Mouse (Mus musculus) skeletal muscle tissue, adult 2 months (tissue): ENCODE measurements around the gene Vmn1r76.

ENCODE experiments used
- DNase-seq: peaks from one replicate; pipeline ENCODE4 v3.0.0-alpha.2; 2012; ENCODE audit warnings: low read depth, low spot score

Gene Vmn1r76

GRCm38 (mm10) chr7:11938113-11938512 lies at the start of gene Vmn1r76:
TSS of gene Vmn1r76 (minus strand) at chr7:11938213.
- no peak for DNase-seq

GRCm38 (mm10) chr7:11972611-11973010 lies 34.6 kb upstream of the Vmn1r76 start:
- DNase-seq, result no peak

GRCm38 (mm10) chr7:11947991-11948390 lies 10.0 kb upstream of the Vmn1r76 start:
- DNase-seq, result no peak

- DNase-seq, result no peak
These were observed 63.7 kb downstream of the Vmn1r76 start, which contains the start of gene Vmn1r75 for GRCm38 (mm10) chr7:11874330-11874729. TSS of gene Vmn1r75 (plus strand) at chr7:11874630.
